Mouse (Mus musculus): ENCODE measurements around the gene Chst8.

The Chst8 gene

GRCm38 (mm10) chr7:34704401-34704800 lies 108.1 kb downstream of the Chst8 start:
- DNase-seq, result no peak

- DNase-seq, result no peak
Observed at GRCm38 (mm10) chr7:34703437-34703836, 109.1 kb downstream of the Chst8 start.

- DNase-seq, result no peak
Observed at GRCm38 (mm10) chr7:34702718-34703351, 109.7 kb downstream of the Chst8 start.

GRCm38 (mm10) chr7:34699888-34700287 lies 112.6 kb downstream of the Chst8 start:
- DNase-seq, result no peak

- no peak for DNase-seq
Observed at GRCm38 (mm10) chr7:34698221-34698620, 114.3 kb downstream of the Chst8 start.

GRCm38 (mm10) chr7:34696086-34696485 lies 116.4 kb downstream of the Chst8 start:
- no peak for DNase-seq

GRCm38 (mm10) chr7:34694898-34695297 lies 117.6 kb downstream of the Chst8 start:
- DNase-seq, result no peak

- no peak for DNase-seq
Observed at GRCm38 (mm10) chr7:34693916-34694315, 118.6 kb downstream of the Chst8 start.

- peak; percentile 56 to 69 for DNase-seq
Observed at GRCm38 (mm10) chr7:34693072-34693471, 119.4 kb downstream of the Chst8 start.

- DNase-seq, result no peak
Observed at GRCm38 (mm10) chr7:34690111-34690510, 122.4 kb downstream of the Chst8 start.

- DNase-seq, result no peak
Observed at GRCm38 (mm10) chr7:34689028-34689427, 123.5 kb downstream of the Chst8 start.

GRCm38 (mm10) chr7:34685801-34686200 lies 126.7 kb downstream of the Chst8 start:
- DNase-seq, result no peak

- DNase-seq, result no peak
Observed at GRCm38 (mm10) chr7:34685176-34685575, 127.3 kb downstream of the Chst8 start.

- DNase-seq, result peak; percentile 70 to 77
Observed at GRCm38 (mm10) chr7:34680771-34681421, 131.6 kb downstream of the Chst8 start.

GRCm38 (mm10) chr7:34679886-34680285 lies 132.6 kb downstream of the Chst8 start:
- DNase-seq, result no peak

GRCm38 (mm10) chr7:34675831-34676514 lies 136.5 kb downstream of the Chst8 start:
- peak; percentile 91 to 93 for DNase-seq

GRCm38 (mm10) chr7:34675120-34675790 lies 137.3 kb downstream of the Chst8 start:
- DNase-seq, result peak in 1 of 2 experiments; percentile 47

GRCm38 (mm10) chr7:34672916-34673315 lies 139.6 kb downstream of the Chst8 start:
- DNase-seq, result peak; percentile 56 to 70

- peak; percentile 97 to 98 for DNase-seq
Observed at GRCm38 (mm10) chr7:34671911-34672310, 140.6 kb downstream of the Chst8 start.

- no peak for DNase-seq
Observed at GRCm38 (mm10) chr7:34670778-34671177, 141.7 kb downstream of the Chst8 start.

GRCm38 (mm10) chr7:34669336-34669735 lies 143.2 kb downstream of the Chst8 start:
- no peak for DNase-seq

- no peak for DNase-seq
Observed at GRCm38 (mm10) chr7:34667874-34668273, 144.6 kb downstream of the Chst8 start.

GRCm38 (mm10) chr7:34663145-34663544 lies 149.4 kb downstream of the Chst8 start:
- DNase-seq, result no peak
